Mouse (Mus musculus): ENCODE results near the gene Mipol1.

GRCm38 (mm10) chr12:57401126-57401525 lies 170.9 kb downstream of the Mipol1 start:
- TF ChIP-seq CTCF (IDR thresholded peaks at IDR 0.05; ENCODE audit: extremely low read depth, insufficient read depth, low read length), result no peak
- TF ChIP-seq POLR2A (IDR thresholded peaks at IDR 0.05; ENCODE audit: extremely low read depth, insufficient read depth, low read length), result no peak

Measured in cortical plate, adult 2 months (tissue).